Mouse (Mus musculus): ENCODE measurements at regions not wholly inside any gene's neighbourhood (a gene's known extent, or its start where the extent isn't known, plus 50 kb on each side); places are given as distances from the start of the nearest gene placed in this dataset.
A peak's percentile ranks its signal among the peaks of the same experiment; 100 is the strongest.

- H3K4me3 ChIP-seq (ENCODE audit: insufficient read depth, poor library complexity, severe bottlenecking), result no peak overlapping the region
- H3K79me2 ChIP-seq (ENCODE audit: control insufficient read depth, insufficient read depth), result no peaks in the 10 kb centered on the region
- H3K36me3 ChIP-seq (ENCODE audit: control insufficient read depth, insufficient read depth), result no peaks in the 10 kb centered on the region
- no peak overlapping the region for H3ac ChIP-seq (ENCODE audit: control insufficient read depth, insufficient read length, low read depth)
- no peak for TF ChIP-seq CTCF (IDR thresholded peaks at IDR 0.05; ENCODE audit: control insufficient read depth, insufficient read depth, insufficient read length)
- TF ChIP-seq MAX (IDR thresholded peaks at IDR 0.05), result peak; percentile 55
- no peak for TF ChIP-seq CEBPB (IDR thresholded peaks at IDR 0.05; ENCODE audit: low read depth)
- no peak for TF ChIP-seq USF1 (IDR thresholded peaks at IDR 0.05; ENCODE audit: low read depth)
- TF ChIP-seq MYOD1 (IDR thresholded peaks at IDR 0.05; ENCODE audit: control insufficient read depth, insufficient read length, low read depth), result peak; percentile 41
- TF ChIP-seq MYOG (IDR thresholded peaks at IDR 0.05; ENCODE audit: control insufficient read depth, extremely low read depth, insufficient read length), result no peak
- TF ChIP-seq FOSL1 (IDR thresholded peaks at IDR 0.05; ENCODE audit: insufficient read depth, low read length, poor library complexity, severe bottlenecking), result peak; percentile 68
- no peaks in the 10 kb centered on the region for H3K79me3 ChIP-seq (ENCODE audit: low read depth)
- no peaks in the 10 kb centered on the region for H3K27me3 ChIP-seq (ENCODE audit: control insufficient read depth, insufficient read depth, insufficient read length)
Measured at GRCm38 (mm10) chr10:23571013-23571412, 216.1 kb downstream of the Rps12 start.

- no peaks in the 10 kb centered on the region for H3K27me3 ChIP-seq (ENCODE audit: control insufficient read depth, insufficient read depth, insufficient read length)
- H3K4me3 ChIP-seq (ENCODE audit: insufficient read depth, poor library complexity, severe bottlenecking), result no peak overlapping the region
Measured at GRCm38 (mm10) chr10:23569386-23569785, 217.7 kb downstream of the Rps12 start.

GRCm38 (mm10) chr10:23562273-23562885 lies 211.8 kb upstream of the Eya4 start:
- no peak for TF ChIP-seq MAX (IDR thresholded peaks at IDR 0.05)
- no peak for TF ChIP-seq MYOG (IDR thresholded peaks at IDR 0.05; ENCODE audit: control insufficient read depth, extremely low read depth, insufficient read length)
- no peak for TF ChIP-seq CEBPB (IDR thresholded peaks at IDR 0.05; ENCODE audit: low read depth)
- no peak for TF ChIP-seq FOSL1 (IDR thresholded peaks at IDR 0.05; ENCODE audit: insufficient read depth, low read length, poor library complexity, severe bottlenecking)
- no peak for TF ChIP-seq USF1 (IDR thresholded peaks at IDR 0.05; ENCODE audit: low read depth)
- TF ChIP-seq CTCF (IDR thresholded peaks at IDR 0.05; ENCODE audit: control insufficient read depth, insufficient read depth, insufficient read length), result no peak
- TF ChIP-seq MYOD1 (IDR thresholded peaks at IDR 0.05; ENCODE audit: control insufficient read depth, insufficient read length, low read depth), result no peak
- Histone ChIP-seq H3K27me3 (ENCODE audit: control insufficient read depth, insufficient read depth, insufficient read length) (no peaks in the 10 kb centered on the region), H3K4me3 (ENCODE audit: insufficient read depth, poor library complexity, severe bottlenecking) (no peak overlapping the region), H3K79me3 (ENCODE audit: low read depth) (no peaks in the 10 kb centered on the region), H3K79me2 (ENCODE audit: control insufficient read depth, insufficient read depth) (no peaks in the 10 kb centered on the region), H3K36me3 (ENCODE audit: control insufficient read depth, insufficient read depth) (peaks cover 5% of the 10 kb centered on the region), H3ac (ENCODE audit: control insufficient read depth, insufficient read length, low read depth) (no peak overlapping the region)

More at GRCm38 (mm10) chr10:23569386-23569785, 217.7 kb downstream of the Rps12 start:
- Histone ChIP-seq H3K36me3 (ENCODE audit: control insufficient read depth, insufficient read depth) (peaks cover 4% of the 10 kb centered on the region), H3K79me2 (ENCODE audit: control insufficient read depth, insufficient read depth) (no peaks in the 10 kb centered on the region), H3ac (ENCODE audit: control insufficient read depth, insufficient read length, low read depth) (no peak overlapping the region), H3K79me3 (ENCODE audit: low read depth) (no peaks in the 10 kb centered on the region)
- TF ChIP-seq FOSL1 (IDR thresholded peaks at IDR 0.05; ENCODE audit: insufficient read depth, low read length, poor library complexity, severe bottlenecking), result peak; percentile 47
- no peak for TF ChIP-seq MYOD1 (IDR thresholded peaks at IDR 0.05; ENCODE audit: control insufficient read depth, insufficient read length, low read depth)
- no peak for TF ChIP-seq CTCF (IDR thresholded peaks at IDR 0.05; ENCODE audit: control insufficient read depth, insufficient read depth, insufficient read length)
- TF ChIP-seq MYOG (IDR thresholded peaks at IDR 0.05; ENCODE audit: control insufficient read depth, extremely low read depth, insufficient read length), result no peak
- peak; percentile 15 for TF ChIP-seq CEBPB (IDR thresholded peaks at IDR 0.05; ENCODE audit: low read depth)

GRCm38 (mm10) chr10:23559980-23560658 lies 209.5 kb upstream of the Eya4 start:
- Histone ChIP-seq H3K27me3 (ENCODE audit: control insufficient read depth, insufficient read depth, insufficient read length) (no peaks in the 10 kb centered on the region), H3K79me3 (ENCODE audit: low read depth) (no peaks in the 10 kb centered on the region), H3ac (ENCODE audit: control insufficient read depth, insufficient read length, low read depth) (no peak overlapping the region), H3K4me3 (ENCODE audit: insufficient read depth, poor library complexity, severe bottlenecking) (no peak overlapping the region), H3K79me2 (ENCODE audit: control insufficient read depth, insufficient read depth) (no peaks in the 10 kb centered on the region), H3K36me3 (ENCODE audit: control insufficient read depth, insufficient read depth) (peaks cover 5% of the 10 kb centered on the region)
- TF ChIP-seq MYOD1 (IDR thresholded peaks at IDR 0.05; ENCODE audit: control insufficient read depth, insufficient read length, low read depth) (peak; percentile 58), MYOG (IDR thresholded peaks at IDR 0.05; ENCODE audit: control insufficient read depth, extremely low read depth, insufficient read length) (no peak), USF1 (IDR thresholded peaks at IDR 0.05; ENCODE audit: low read depth) (no peak)

GRCm38 (mm10) chr10:23557828-23558227 lies 207.2 kb upstream of the Eya4 start:
- H3K79me2 ChIP-seq (ENCODE audit: control insufficient read depth, insufficient read depth), result no peaks in the 10 kb centered on the region
- no peak overlapping the region for H3ac ChIP-seq (ENCODE audit: control insufficient read depth, insufficient read length, low read depth)
- no peaks in the 10 kb centered on the region for H3K79me3 ChIP-seq (ENCODE audit: low read depth)
- no peak overlapping the region for H3K4me3 ChIP-seq (ENCODE audit: insufficient read depth, poor library complexity, severe bottlenecking)
- H3K27me3 ChIP-seq (ENCODE audit: control insufficient read depth, insufficient read depth, insufficient read length), result no peaks in the 10 kb centered on the region
- H3K36me3 ChIP-seq (ENCODE audit: control insufficient read depth, insufficient read depth), result no peaks in the 10 kb centered on the region
- TF ChIP-seq CTCF (IDR thresholded peaks at IDR 0.05; ENCODE audit: control insufficient read depth, insufficient read depth, insufficient read length), result no peak
- TF ChIP-seq MYOD1 (IDR thresholded peaks at IDR 0.05; ENCODE audit: control insufficient read depth, insufficient read length, low read depth), result peak; percentile 98
- TF ChIP-seq USF1 (IDR thresholded peaks at IDR 0.05; ENCODE audit: low read depth), result no peak
- peak; percentile 82 for TF ChIP-seq MAX (IDR thresholded peaks at IDR 0.05)
- no peak for TF ChIP-seq MYOG (IDR thresholded peaks at IDR 0.05; ENCODE audit: control insufficient read depth, extremely low read depth, insufficient read length)
- TF ChIP-seq CEBPB (IDR thresholded peaks at IDR 0.05; ENCODE audit: low read depth), result peak; percentile 77
- no peak for TF ChIP-seq FOSL1 (IDR thresholded peaks at IDR 0.05; ENCODE audit: insufficient read depth, low read length, poor library complexity, severe bottlenecking)

All from C2C12 (cell line).